Mouse (Mus musculus) liver, embryonic 14.5 days (tissue): ENCODE results near the gene Gm7271.

ENCODE experiments used
- CTCF ChIP-seq: IDR thresholded peaks from 2 replicates; pipeline ENCODE4 v1.5.1; 2016; ENCODE audit warnings: antibody characterized with exemption, low read depth, control low read depth
- EP300 ChIP-seq: IDR thresholded peaks from 2 replicates; pipeline ENCODE4 v1.6.1; 2016; ENCODE audit warnings: antibody characterized with exemption, low read depth

GRCm38 (mm10) chr5:76550426-76550825 is 66.6 kb downstream of the Gm7271 start:
- no peak for TF ChIP-seq EP300
- TF ChIP-seq CTCF = no peak
